Mouse (Mus musculus): Measurements from ENCODE around the gene Gm10309.

DNA sequence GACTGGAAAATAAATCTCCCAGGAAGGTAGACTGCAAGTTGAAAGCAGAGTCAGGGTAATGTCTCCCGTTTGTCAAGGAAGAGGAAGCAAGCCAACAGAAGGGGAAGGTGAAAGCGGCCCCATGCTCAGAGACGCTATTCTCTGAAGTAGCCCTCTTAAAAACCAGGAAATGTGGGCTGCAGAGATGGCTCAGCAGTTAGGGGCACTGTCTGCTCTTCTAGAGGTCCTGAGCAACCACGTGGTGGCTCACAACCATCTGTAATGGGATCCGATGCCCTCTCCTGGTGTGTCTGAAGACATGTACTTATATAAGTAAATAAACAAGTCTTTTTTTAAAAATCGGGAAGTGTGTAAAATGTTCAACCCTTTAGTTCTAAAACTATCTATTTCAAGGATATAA, 10.1 kb downstream of the Gm10309 start:
- TF ChIP-seq CTCF (IDR thresholded peaks at IDR 0.05; ENCODE audit: low read depth) (no peak), EP300 (IDR thresholded peaks at IDR 0.05; ENCODE audit: low read depth) (no peak)
